Mouse (Mus musculus) E14TG2a.4 (cell line): ENCODE results near the gene Timm50.

Experiments used
- CTCF ChIP-seq: conservative IDR thresholded peaks from 2 replicates; pipeline ENCODE4 v1.5.1; 2014; ENCODE audit warnings: low read length
- NANOG ChIP-seq: IDR thresholded peaks from 2 replicates; pipeline ENCODE4 v1.6.1; 2014; ENCODE audit warnings: borderline replicate concordance, low read length, mixed read lengths

DNA sequence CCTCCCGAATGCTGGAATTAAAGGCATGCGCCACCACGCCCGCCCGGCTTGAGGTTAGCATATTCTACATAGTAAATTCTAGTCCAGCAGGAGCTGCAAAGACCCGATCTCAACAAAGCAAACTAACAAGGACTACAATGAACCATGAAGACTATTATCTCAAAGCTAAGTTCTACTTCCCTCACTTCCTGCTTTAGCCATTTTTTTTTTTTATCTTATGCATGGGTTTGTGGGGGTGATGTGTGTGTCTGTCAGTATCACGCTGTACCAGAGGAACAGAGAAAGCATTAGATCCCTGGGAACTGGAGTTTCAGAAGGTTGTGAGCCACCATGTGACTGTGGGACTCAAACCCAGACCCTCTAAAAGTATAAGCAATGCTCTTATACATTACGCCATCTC is 13.4 kb upstream of the Timm50 start:
- TF ChIP-seq CTCF: no peak
- no peak for TF ChIP-seq NANOG
